Mouse (Mus musculus): ENCODE data around the gene Sik3. TPM values are rescaled to one million over a fixed set of nuclear protein-coding genes. Genes with fewer than 3 reads are reported as not detected.

Sik3 gene
- polyA plus RNA-seq, 1 experiment from 2014 or later, result 9.8 TPM

DNA sequence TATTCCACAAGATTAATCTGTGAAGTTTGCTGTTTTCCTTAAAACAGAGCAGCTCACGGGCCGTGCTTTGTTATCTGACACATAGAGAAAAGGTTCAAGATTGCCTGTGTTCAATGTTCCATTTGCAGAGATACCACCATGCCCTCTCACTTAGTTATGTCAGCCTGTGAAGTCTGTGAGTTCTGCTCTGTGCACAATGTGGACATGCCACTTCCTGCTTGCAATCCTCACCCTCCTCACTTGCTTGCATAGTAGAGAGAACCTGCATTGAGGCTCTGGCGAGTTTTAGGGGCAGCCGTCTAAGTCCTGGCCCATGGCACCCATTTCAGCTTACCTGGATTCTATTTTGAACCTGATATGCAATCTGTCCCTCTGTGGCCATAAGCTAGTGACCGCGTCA lies 80.0 kb downstream of the Sik3 start:
- Histone ChIP-seq H3K4me2 (no peak overlapping the region), H3K4me3 (replicated peaks) (no peak overlapping the region), H3K9ac (no peak overlapping the region), H3K9me3 (no peaks in the 10 kb centered on the region), H3K27me3 (no peaks in the 10 kb centered on the region), H3K36me3 (replicated peaks) (no peaks in the 10 kb centered on the region), H3K4me1 (no peaks in the 10 kb centered on the region; the same call in 1 of the 2 replicates), H3K27ac (no peak overlapping the region)
- 93% methylated on average over 6 of the region's 6 CpGs for WGBS
- no peak for ATAC-seq (ENCODE audit: low FRiP score)

DNA sequence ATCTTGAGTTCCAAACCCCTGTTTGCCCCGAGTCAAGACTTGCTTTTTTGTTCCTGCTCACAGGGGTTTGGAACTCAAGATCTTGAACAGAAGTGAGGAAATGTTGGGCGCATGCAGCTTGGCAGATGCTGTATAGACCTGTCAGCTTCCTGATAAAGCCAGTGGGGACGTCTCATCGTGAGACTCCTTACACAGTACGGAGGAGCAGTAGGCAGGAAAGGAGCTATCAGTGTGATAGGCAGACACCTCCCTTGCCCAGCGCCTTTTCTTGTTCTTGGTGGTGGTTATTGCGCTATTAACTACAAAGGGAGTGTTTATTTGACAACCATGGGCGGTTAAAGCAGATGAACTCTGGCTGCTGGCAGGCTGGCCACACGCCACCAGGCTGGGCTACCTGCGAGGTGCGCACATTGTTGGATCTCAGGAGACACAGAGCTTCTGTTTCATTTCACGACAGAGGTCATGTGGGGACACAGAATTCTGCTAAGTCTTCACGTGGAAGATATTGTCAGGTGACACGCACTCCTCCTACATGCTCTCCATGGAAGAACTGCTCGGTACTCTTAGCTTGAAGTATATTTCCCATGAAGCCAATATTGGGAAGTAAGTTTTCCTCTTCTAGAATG lies 85.9 kb downstream of the Sik3 start:
- Histone ChIP-seq H3K9ac (no peak overlapping the region), H3K36me3 (replicated peaks) (no peaks in the 10 kb centered on the region), H3K27me3 (no peaks in the 10 kb centered on the region), H3K4me3 (replicated peaks) (no peak overlapping the region), H3K4me1 (no peaks in the 10 kb centered on the region), H3K4me2 (no peak overlapping the region), H3K27ac (no peak overlapping the region), H3K9me3 (no peaks in the 10 kb centered on the region)
- WGBS, result 93% methylated on average over 15 of the region's 15 CpGs
- ATAC-seq (ENCODE audit: low FRiP score), result no peak

DNA sequence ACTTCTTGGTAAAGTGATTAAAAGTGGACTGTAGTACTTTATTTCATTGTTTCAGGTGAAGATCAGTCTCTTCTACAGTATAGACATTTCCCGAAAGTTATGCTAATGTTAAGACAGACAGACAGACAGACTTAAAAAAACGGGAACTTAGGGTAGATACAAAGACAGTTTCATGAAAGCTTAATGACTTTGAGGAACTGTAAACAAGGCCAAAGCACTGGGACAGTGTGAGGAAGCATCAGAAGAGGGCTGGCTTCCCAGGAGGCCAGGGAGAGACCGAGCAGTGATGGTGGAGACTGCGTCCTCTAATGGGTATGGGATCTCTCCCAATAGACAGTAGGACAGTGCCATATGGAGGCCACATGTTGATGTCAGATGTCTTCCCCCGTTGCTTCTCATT lies 86.5 kb downstream of the Sik3 start:
- H3K9me3 ChIP-seq, result no peaks in the 10 kb centered on the region
- no peak overlapping the region for H3K27ac ChIP-seq
- no peaks in the 10 kb centered on the region for H3K27me3 ChIP-seq
- H3K4me1 ChIP-seq, result no peaks in the 10 kb centered on the region
- no peak overlapping the region for H3K9ac ChIP-seq
- no peak overlapping the region for H3K4me2 ChIP-seq
- WGBS, result 93% methylated on average over 5 of the region's 5 CpGs
- ATAC-seq (ENCODE audit: low FRiP score), result no peak
- H3K36me3 ChIP-seq (replicated peaks), result no peaks in the 10 kb centered on the region
- no peak overlapping the region for H3K4me3 ChIP-seq (replicated peaks)

DNA sequence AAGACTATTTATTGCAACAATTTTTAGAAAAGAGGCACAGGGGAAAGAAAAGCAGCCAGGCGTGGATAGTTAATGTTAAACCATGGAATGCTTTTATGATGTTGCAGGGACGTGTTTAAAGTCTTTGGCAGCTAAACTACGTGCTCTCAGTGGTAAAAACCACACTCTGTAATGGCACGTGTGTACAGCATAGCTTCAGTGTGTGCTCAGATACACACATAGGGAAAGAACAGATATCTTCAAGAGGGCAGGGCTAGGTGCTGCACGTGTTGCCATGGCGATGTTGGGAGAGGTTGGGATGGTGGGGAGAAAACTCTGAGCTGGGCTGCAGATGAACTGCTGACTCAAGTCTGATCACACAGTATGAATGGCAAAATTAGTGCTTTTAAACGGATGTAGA lies 90.5 kb downstream of the Sik3 start:
- H3K36me3 ChIP-seq (replicated peaks), result no peaks in the 10 kb centered on the region
- peaks cover 3% of the 10 kb centered on the region; the same call in 1 of the 2 replicates for H3K4me1 ChIP-seq
- H3K9me3 ChIP-seq, result no peaks in the 10 kb centered on the region
- no peak overlapping the region for H3K4me2 ChIP-seq
- ATAC-seq (ENCODE audit: low FRiP score), result no peak
- H3K27ac ChIP-seq, result no peak overlapping the region
- WGBS, result 92% methylated on average over 7 of the region's 7 CpGs
- no peaks in the 10 kb centered on the region for H3K27me3 ChIP-seq
- H3K4me3 ChIP-seq (replicated peaks), result no peak overlapping the region
- H3K9ac ChIP-seq, result no peak overlapping the region

DNA sequence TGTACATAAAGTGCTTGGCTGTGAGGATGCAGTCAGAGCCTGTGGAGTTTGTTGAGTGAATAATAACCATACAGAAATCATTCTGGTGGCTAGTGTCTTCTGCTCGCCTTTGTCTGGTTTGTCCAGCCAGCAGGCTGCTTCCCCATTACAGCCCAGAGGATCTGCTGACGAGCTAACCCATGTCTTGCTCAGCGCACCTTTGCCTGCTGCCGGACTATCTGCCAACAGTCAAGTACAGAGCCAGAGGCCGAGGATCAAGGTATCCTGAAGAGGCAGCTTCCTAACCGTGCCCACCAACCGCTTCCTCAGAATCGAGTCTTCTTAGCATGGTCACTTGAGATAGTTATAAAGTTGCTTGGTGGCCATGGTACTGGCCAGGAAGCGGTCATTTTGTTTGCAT lies 93.5 kb downstream of the Sik3 start:
- H3K4me2 ChIP-seq, result no peak overlapping the region
- H3K4me3 ChIP-seq (replicated peaks), result no peak overlapping the region
- H3K27ac ChIP-seq, result no peak overlapping the region
- ATAC-seq (ENCODE audit: low FRiP score), result no peak
- no peaks in the 10 kb centered on the region for H3K9me3 ChIP-seq
- H3K36me3 ChIP-seq (replicated peaks), result no peaks in the 10 kb centered on the region
- H3K4me1 ChIP-seq, result peaks cover 3% of the 10 kb centered on the region; the same call in 1 of the 2 replicates
- H3K9ac ChIP-seq, result no peak overlapping the region
- no peaks in the 10 kb centered on the region for H3K27me3 ChIP-seq
- 89% methylated on average over 9 of the region's 9 CpGs for WGBS

DNA sequence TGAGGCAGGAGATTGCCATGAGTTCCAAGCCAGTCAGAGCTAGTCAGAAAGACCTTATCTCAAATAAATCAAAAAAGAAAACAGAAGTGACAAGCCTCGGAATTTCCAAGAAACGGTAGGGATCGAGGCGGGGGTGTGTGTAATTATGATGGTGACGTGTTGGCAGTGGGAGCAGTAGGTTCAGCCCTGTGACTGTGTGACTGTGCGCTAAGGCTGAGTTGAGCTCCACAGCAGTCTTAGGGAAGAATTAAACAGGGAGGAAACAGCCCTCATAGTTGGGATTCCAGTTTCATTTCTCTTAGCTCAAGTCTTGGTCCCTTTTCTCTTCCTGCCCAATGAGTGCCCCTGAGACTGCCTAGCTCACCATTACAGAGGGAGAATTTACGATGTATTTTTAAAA lies 98.0 kb downstream of the Sik3 start:
- Histone ChIP-seq H3K27ac (no peak overlapping the region), H3K9me3 (no peaks in the 10 kb centered on the region), H3K4me2 (no peak overlapping the region), H3K36me3 (replicated peaks) (no peaks in the 10 kb centered on the region), H3K4me3 (replicated peaks) (no peak overlapping the region), H3K4me1 (peaks cover 23% of the 10 kb centered on the region), H3K9ac (no peak overlapping the region), H3K27me3 (no peaks in the 10 kb centered on the region)
- 78% methylated on average over 7 of the region's 7 CpGs for WGBS
- no peak for ATAC-seq (ENCODE audit: low FRiP score)

DNA sequence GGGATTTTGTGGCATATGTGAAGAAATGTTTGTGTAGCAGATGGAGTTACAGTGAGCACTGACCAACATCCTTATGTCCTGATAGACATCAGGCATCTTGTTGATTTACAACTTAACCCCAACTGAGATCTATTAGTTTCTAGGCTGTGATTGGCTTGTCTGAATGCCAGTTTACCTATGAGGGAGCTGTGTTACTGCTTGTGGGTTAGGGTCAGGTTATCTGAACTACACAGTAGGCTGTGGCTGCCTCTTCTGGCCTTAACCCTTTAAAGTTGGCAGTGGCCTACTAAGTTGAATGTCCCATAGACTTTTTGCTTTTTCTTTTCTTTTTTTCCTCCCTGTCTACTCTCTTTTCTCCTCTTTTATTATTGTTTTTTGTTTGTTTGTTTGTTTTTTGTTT lies 98.7 kb downstream of the Sik3 start:
- Histone ChIP-seq H3K9me3 (no peaks in the 10 kb centered on the region), H3K4me3 (replicated peaks) (no peak overlapping the region), H3K9ac (no peak overlapping the region), H3K27me3 (no peaks in the 10 kb centered on the region), H3K36me3 (replicated peaks) (no peaks in the 10 kb centered on the region), H3K27ac (no peak overlapping the region), H3K4me2 (no peak overlapping the region), H3K4me1 (peaks cover 27% of the 10 kb centered on the region)
- no peak for ATAC-seq (ENCODE audit: low FRiP score)

DNA sequence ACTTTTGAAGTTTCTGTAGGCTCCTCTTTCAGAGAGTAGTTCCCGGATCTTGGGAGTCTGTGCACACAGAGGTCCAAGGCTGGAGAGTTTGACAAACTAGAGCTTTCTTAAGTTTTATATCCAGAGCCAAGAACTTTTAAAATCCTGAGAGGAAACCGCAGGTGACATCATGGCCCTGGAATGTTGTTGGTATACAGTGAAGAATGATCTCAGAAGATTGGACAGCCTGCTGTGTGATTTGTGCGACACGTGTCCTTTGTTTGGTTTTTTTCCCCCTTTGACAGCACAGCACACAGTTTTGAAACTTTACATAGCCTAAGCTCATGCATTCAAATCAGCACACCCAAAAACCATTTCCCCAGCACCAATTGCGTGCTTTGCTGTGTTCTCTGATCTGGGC lies 99.6 kb downstream of the Sik3 start:
- H3K4me2 ChIP-seq, result no peak overlapping the region
- WGBS, result 43% methylated on average over 5 of the region's 5 CpGs
- peaks cover 24% of the 10 kb centered on the region for H3K4me1 ChIP-seq
- no peaks in the 10 kb centered on the region for H3K36me3 ChIP-seq (replicated peaks)
- H3K4me3 ChIP-seq (replicated peaks), result no peak overlapping the region
- no peak for ATAC-seq (ENCODE audit: low FRiP score)
- H3K9ac ChIP-seq, result no peak overlapping the region
- H3K9me3 ChIP-seq, result no peaks in the 10 kb centered on the region
- H3K27ac ChIP-seq, result no peak overlapping the region
- H3K27me3 ChIP-seq, result no peaks in the 10 kb centered on the region

DNA sequence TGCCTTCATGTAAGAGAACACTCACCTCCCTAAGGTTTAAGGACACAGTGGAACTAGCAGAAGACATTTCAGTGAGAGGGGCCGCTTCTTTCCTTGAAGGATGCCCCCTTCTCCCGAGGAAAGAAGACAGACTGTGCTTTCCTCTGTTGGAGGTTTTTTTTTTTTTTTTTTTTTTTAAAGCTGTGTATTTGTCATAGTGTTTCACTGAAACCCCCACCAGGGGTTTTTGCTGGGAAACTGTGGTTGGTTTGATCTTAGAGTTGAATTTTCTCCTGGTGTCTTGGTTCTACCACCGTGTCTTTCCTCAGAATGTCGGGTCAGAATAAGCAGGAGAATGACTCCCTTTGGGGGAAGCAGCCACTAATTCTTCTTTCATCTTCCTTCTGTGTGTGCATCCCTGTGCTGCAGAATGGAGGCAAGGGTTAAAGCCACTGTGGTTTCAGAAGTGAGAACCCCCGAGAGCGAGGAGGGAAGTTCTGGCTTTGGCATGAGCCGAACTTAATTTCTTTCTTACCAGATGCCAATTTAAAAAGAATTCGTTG lies 106.3 kb downstream of the Sik3 start:
- H3K4me2 ChIP-seq, result no peak overlapping the region
- 0 out of 2 replicates have a peak, but pooled peaks cover under 1% of the 10 kb centered on the region for H3K36me3 ChIP-seq (replicated peaks)
- 88% methylated on average over 8 of the region's 8 CpGs for WGBS
- no peak overlapping the region for H3K9ac ChIP-seq
- H3K27ac ChIP-seq, result peak overlapping the region; percentile 76; the same call in 1 of the 2 replicates
- H3K9me3 ChIP-seq, result peaks cover 5% of the 10 kb centered on the region; the same call in 1 of the 2 replicates
- H3K4me1 ChIP-seq, result peaks cover 26% of the 10 kb centered on the region
- H3K4me3 ChIP-seq (replicated peaks), result no peak overlapping the region
- no peak for ATAC-seq (ENCODE audit: low FRiP score)
- H3K27me3 ChIP-seq, result no peaks in the 10 kb centered on the region

DNA sequence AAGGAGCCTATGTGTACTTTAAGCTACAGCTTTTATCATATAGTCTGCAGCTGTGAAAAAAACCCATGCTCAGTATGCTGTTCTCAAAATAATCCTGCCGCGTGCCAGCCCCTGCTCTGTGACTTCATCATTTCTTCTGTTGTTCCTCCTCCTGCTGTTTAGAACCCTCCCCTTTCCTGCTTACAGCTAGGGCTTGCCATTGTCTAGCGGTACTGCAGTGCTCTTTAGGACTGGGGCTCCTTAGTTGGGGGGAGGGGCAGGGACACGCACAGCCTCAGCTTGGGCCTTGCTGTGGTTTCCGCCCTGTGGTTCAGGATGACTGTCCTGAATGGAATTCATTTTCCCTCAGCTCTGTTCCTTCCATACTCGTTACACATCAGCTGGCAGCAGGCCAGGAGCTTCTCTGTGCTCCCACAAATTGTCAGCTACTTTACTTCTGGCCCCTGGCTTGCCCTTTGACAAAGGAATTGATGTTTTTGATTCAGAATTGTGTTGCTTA lies 107.4 kb downstream of the Sik3 start:
- Histone ChIP-seq H3K9me3 (peaks cover 5% of the 10 kb centered on the region; the same call in 1 of the 2 replicates), H3K4me3 (replicated peaks) (no peak overlapping the region), H3K4me2 (no peak overlapping the region), H3K9ac (no peak overlapping the region), H3K27ac (peak overlapping the region; percentile 76), H3K27me3 (no peaks in the 10 kb centered on the region), H3K36me3 (replicated peaks) (0 out of 2 replicates have a peak, but pooled peaks cover 3% of the 10 kb centered on the region), H3K4me1 (peaks cover 26% of the 10 kb centered on the region)
- ATAC-seq (ENCODE audit: low FRiP score), result peak; percentile 86
- WGBS, result 2% methylated on average over 6 of the region's 6 CpGs

DNA sequence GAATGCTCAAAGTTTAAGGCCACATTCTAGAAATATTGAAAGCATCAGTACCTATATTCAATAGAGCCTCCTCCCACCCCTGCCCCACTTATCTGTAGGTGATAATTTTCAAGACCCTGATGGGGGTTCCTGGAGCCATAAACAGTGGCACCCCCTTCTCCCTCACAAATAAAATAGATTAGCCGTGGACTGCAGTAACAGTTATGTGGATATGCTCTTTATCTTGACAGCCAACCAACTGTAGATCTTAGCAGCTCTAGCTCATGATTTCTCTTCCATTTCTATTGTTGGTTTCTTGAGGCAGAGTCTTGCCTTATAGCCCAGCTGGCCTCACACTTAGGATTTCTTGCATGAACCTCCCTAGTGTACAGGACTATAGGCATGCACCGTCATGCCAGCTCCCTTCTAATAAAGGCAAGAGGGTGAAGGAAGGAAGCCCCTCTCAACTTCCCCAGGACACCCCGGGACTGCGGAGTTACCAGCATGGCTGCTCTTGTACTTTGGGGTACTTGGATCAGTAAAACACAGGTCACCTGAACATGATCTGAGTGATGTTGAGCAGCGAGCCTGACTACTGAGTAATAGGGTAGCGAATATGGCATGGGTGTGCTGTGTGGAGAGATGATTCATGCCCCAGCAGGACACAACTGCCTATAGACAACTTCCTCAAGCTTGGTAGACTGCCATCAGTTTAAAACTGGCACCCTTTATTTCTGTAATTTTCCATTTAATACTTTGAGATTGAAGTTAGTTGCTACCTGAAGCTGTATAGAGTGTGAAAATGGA lies 108.0 kb downstream of the Sik3 start:
- H3K4me2 ChIP-seq, result no peak overlapping the region
- WGBS, result 83% methylated on average over 6 of the region's 6 CpGs
- H3K9me3 ChIP-seq, result peaks cover 5% of the 10 kb centered on the region; the same call in 1 of the 2 replicates
- H3K27me3 ChIP-seq, result no peaks in the 10 kb centered on the region
- H3K27ac ChIP-seq, result peak overlapping the region; percentile 76
- ATAC-seq (ENCODE audit: low FRiP score), result no peak
- no peak overlapping the region for H3K9ac ChIP-seq
- no peak overlapping the region for H3K4me3 ChIP-seq (replicated peaks)
- 0 out of 2 replicates have a peak, but pooled peaks cover 3% of the 10 kb centered on the region for H3K36me3 ChIP-seq (replicated peaks)
- H3K4me1 ChIP-seq, result peaks cover 20% of the 10 kb centered on the region

DNA sequence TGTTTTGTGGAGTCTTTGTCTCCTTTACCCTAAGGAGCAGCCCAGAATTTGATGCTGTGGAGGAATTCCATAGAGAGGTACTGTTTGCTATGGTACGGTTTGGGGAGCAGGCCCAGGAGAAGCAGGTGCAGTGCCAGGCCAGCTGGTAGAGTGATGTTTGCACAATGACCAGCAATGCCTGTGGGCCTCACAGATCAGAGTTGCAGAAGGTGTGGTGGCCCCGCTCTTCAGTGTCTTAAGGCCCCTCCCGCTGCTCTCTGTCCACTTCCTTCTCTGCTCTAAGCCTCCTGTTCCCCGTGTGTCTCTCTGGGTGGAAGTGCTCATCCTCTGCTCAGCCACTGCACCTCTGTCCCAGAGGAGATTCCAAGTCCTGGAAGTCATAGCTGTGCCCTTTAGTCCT lies 108.9 kb downstream of the Sik3 start:
- Histone ChIP-seq H3K4me1 (peaks cover 16% of the 10 kb centered on the region), H3K4me2 (no peak overlapping the region), H3K4me3 (replicated peaks) (no peak overlapping the region), H3K9me3 (peaks cover 5% of the 10 kb centered on the region; the same call in 1 of the 2 replicates), H3K9ac (no peak overlapping the region), H3K36me3 (replicated peaks) (0 out of 2 replicates have a peak, but pooled peaks cover 3% of the 10 kb centered on the region), H3K27me3 (no peaks in the 10 kb centered on the region), H3K27ac (peak overlapping the region; percentile 6; the same call in 1 of the 2 replicates)
- WGBS, result 92% methylated on average over 4 of the region's 4 CpGs
- no peak for ATAC-seq (ENCODE audit: low FRiP score)
